Mouse (Mus musculus) c-Kit-positive CD71-negative TER-119-negative erythroid progenitor cells, embryonic 14.5 days (primary cell): Measurements from ENCODE around the gene Fmod.

Experiments used
- DNase-seq: peaks from one replicate; pipeline ENCODE4 v3.0.0-alpha.2; 2013; ENCODE audit warnings: low read depth

Fmod gene

GRCm38 (mm10) chr1:134077389-134078060 lies 40.5 kb downstream of the Fmod start:
- no peak for DNase-seq

- DNase-seq: no peak
These were observed 41.2 kb downstream of the Fmod start for GRCm38 (mm10) chr1:134078061-134078795.

- peak; percentile 86 for DNase-seq
These were observed 41.9 kb downstream of the Fmod start, which contains the start of gene Btg2 for GRCm38 (mm10) chr1:134078802-134079476. Gene Btg2, minus strand, starts transcription at chr1:134079120.

GRCm38 (mm10) chr1:134079477-134080163 lies 42.6 kb downstream of the Fmod start:
- no peak for DNase-seq

- no peak for DNase-seq
These were observed 43.4 kb downstream of the Fmod start for GRCm38 (mm10) chr1:134080406-134080805.

GRCm38 (mm10) chr1:134080881-134081450 lies 43.9 kb downstream of the Fmod start:
- no peak for DNase-seq

GRCm38 (mm10) chr1:134082987-134083516 lies 46.0 kb downstream of the Fmod start:
- peak; percentile 43 for DNase-seq

- DNase-seq: no peak
These were observed 46.6 kb downstream of the Fmod start for GRCm38 (mm10) chr1:134083676-134084075.

GRCm38 (mm10) chr1:134084128-134084527 lies 47.1 kb downstream of the Fmod start:
- no peak for DNase-seq

GRCm38 (mm10) chr1:134086017-134086416 lies 49.0 kb downstream of the Fmod start:
- no peak for DNase-seq

GRCm38 (mm10) chr1:134086811-134087398 lies 49.9 kb downstream of the Fmod start:
- DNase-seq: no peak

GRCm38 (mm10) chr1:134089074-134089473 lies 52.0 kb downstream of the Fmod start:
- DNase-seq: no peak

GRCm38 (mm10) chr1:134091851-134092250 lies 54.8 kb downstream of the Fmod start:
- no peak for DNase-seq

- DNase-seq: no peak
These were observed 55.3 kb downstream of the Fmod start for GRCm38 (mm10) chr1:134092368-134092767.

- DNase-seq: peak; percentile 79
These were observed 56.1 kb downstream of the Fmod start for GRCm38 (mm10) chr1:134092852-134093770.

- DNase-seq: no peak
These were observed 56.9 kb downstream of the Fmod start for GRCm38 (mm10) chr1:134093771-134094526.

- no peak for DNase-seq
These were observed 58.1 kb downstream of the Fmod start for GRCm38 (mm10) chr1:134095033-134095612.

GRCm38 (mm10) chr1:134095721-134096120 lies 58.7 kb downstream of the Fmod start:
- no peak for DNase-seq
